Mouse (Mus musculus) MEL (cell line): Measurements from ENCODE around the gene Pigq. TPM values are rescaled to one million over a fixed set of nuclear protein-coding genes. Genes with fewer than 3 reads are reported as not detected.
A peak's percentile ranks its signal among the peaks of the same experiment; 100 is the strongest.

Experiments used
- DNase-seq: peaks from one replicate; pipeline ENCODE4 v3.0.0; 2011; ENCODE audit warnings: low read depth, low spot score
- H3K27ac ChIP-seq: 2 replicates; pipeline ENCODE4 v1.5.1; 2012; ENCODE audit warnings: low read depth, mild to moderate bottlenecking, control low read depth, low read length, moderate library complexity; ENCODE audit not compliant: control insufficient read depth
- H3K27me3 ChIP-seq, 2 experiments: fragments of 150-350 bp in 1 of 2; sonication (generic) in 1 of 2; 2 replicates each; pipeline ENCODE4 v1.6.1; 2012; ENCODE audit warnings: low read length in 2 of 2, mild to moderate bottlenecking in 2 of 2, improper control_type of control experiment in 1 of 2, moderate library complexity in 1 of 2; ENCODE audit not compliant: insufficient read depth in 2 of 2, control insufficient read depth in 1 of 2
- H3K36me3 ChIP-seq, 2 experiments: 2 replicates each; pipeline ENCODE4 v1.6.1; 2012 to 2014; ENCODE audit warnings: low read length in 2 of 2, improper control_type of control experiment in 1 of 2, inconsistent platforms in 1 of 2, mild to moderate bottlenecking in 1 of 2; ENCODE audit not compliant: insufficient read depth in 2 of 2, control insufficient read depth in 1 of 2
- H3K4me1 ChIP-seq, 2 experiments: fragments of 150-350 bp in 1 of 2; sonication (generic) in 1 of 2; 2 replicates each; pipeline ENCODE4 v1.6.1; 2012; ENCODE audit warnings: low read length in 2 of 2, improper control_type of control experiment in 1 of 2, mild to moderate bottlenecking in 1 of 2; ENCODE audit not compliant: insufficient read depth in 2 of 2, control insufficient read depth in 1 of 2
- H3K4me3 ChIP-seq, 2 experiments: fragments of 150-350 bp in 1 of 2; sonication (generic) in 1 of 2; 2 replicates each; pipeline ENCODE4 v1.5.1; 2012; ENCODE audit warnings: low read depth in 2 of 2, low read length in 2 of 2, mild to moderate bottlenecking in 2 of 2, moderate library complexity in 2 of 2, control low read depth in 1 of 2, improper control_type of control experiment in 1 of 2; ENCODE audit not compliant: control insufficient read depth in 1 of 2, insufficient read depth in 1 of 2
- H3K79me2 ChIP-seq: 2 replicates; pipeline ENCODE4 v1.6.1; 2012; ENCODE audit warnings: mild to moderate bottlenecking, low read length, moderate library complexity; ENCODE audit not compliant: control insufficient read depth, poor library complexity, insufficient read depth
- H3K9ac ChIP-seq: 2 replicates; pipeline ENCODE4 v1.6.1; 2012; ENCODE audit warnings: low read depth, mild to moderate bottlenecking, control low read depth, low read length, moderate library complexity; ENCODE audit not compliant: control insufficient read depth, poor library complexity, severe bottlenecking
- H3K9me3 ChIP-seq: fragments of 150-350 bp; sonication (generic); replicated peaks from 2 replicates; pipeline ENCODE4 v1.6.1; 2012; ENCODE audit warnings: mild to moderate bottlenecking, low read length, improper control_type of control experiment, moderate library complexity; ENCODE audit not compliant: insufficient read depth
- CTCF ChIP-seq, 3 experiments: IDR thresholded peaks in 2 of 3; conservative IDR thresholded peaks in 1 of 3; 2 replicates each; pipeline ENCODE4 v1.5.1; 2011 to 2012; ENCODE audit warnings: low read length in 3 of 3, low read depth in 2 of 3, mild to moderate bottlenecking in 2 of 3, improper control_type of control experiment in 1 of 3, inconsistent platforms in 1 of 3, mixed read lengths in 1 of 3, moderate library complexity in 1 of 3; ENCODE audit not compliant: control insufficient read depth in 1 of 3, insufficient read depth in 1 of 3, poor library complexity in 1 of 3, severe bottlenecking in 1 of 3
- EP300 ChIP-seq, 2 experiments: IDR thresholded peaks; 2 replicates each; pipeline ENCODE4 v1.6.1; 2011; ENCODE audit warnings: improper control_type of control experiment in 2 of 2, low read length in 2 of 2, low read depth in 1 of 2, mild to moderate bottlenecking in 1 of 2
- HCFC1 ChIP-seq: IDR thresholded peaks from 2 replicates; pipeline ENCODE4 v1.6.1; 2012; ENCODE audit warnings: low read depth, mild to moderate bottlenecking, inconsistent platforms, low read length, improper control_type of control experiment, moderate library complexity
- MAZ ChIP-seq: IDR thresholded peaks from 2 replicates; pipeline ENCODE4 v1.6.1; 2012; ENCODE audit warnings: low read depth, mild to moderate bottlenecking, inconsistent platforms, low read length, improper control_type of control experiment
- RCOR1 ChIP-seq: IDR thresholded peaks from 2 replicates; pipeline ENCODE4 v1.6.1; 2012; ENCODE audit warnings: low read depth, mild to moderate bottlenecking, inconsistent platforms, low read length, improper control_type of control experiment
- TBP ChIP-seq: IDR thresholded peaks from 2 replicates; pipeline ENCODE4 v1.8.0; 2011; ENCODE audit warnings: low read depth, low read length, improper control_type of control experiment
- ZNF384 ChIP-seq: IDR thresholded peaks from 2 replicates; pipeline ENCODE4 v1.6.1; 2012; ENCODE audit warnings: low read depth, mild to moderate bottlenecking, inconsistent platforms, low read length, improper control_type of control experiment
- polyA plus RNA-seq, 2 experiments: library from polyadenylated mRNA; stranded (reverse) in 1 of 2; unstranded in 1 of 2; fragments of >175 nt in 1 of 2; fragments of >200 nt in 1 of 2; gene quantifications; 2 replicates each; pipeline versions ENCODE4 v1.2.1 to v1.2.4; 2012; ENCODE audit warnings: low replicate concordance in 2 of 2, low read depth in 1 of 2; ENCODE audit not compliant: insufficient read length in 2 of 2, insufficient read depth in 1 of 2, missing spikeins in 1 of 2
- total RNA-seq: library from RNA; depleted of rRNA; stranded (reverse); fragments of 300-350 nt; gene quantifications from 2 replicates; pipeline ENCODE4 v1.2.3, GENCODE M21; 2012

Gene Pigq
- total and polyA plus RNA-seq, 3 experiments = 67.8 to 825 (median 193) TPM

DNA sequence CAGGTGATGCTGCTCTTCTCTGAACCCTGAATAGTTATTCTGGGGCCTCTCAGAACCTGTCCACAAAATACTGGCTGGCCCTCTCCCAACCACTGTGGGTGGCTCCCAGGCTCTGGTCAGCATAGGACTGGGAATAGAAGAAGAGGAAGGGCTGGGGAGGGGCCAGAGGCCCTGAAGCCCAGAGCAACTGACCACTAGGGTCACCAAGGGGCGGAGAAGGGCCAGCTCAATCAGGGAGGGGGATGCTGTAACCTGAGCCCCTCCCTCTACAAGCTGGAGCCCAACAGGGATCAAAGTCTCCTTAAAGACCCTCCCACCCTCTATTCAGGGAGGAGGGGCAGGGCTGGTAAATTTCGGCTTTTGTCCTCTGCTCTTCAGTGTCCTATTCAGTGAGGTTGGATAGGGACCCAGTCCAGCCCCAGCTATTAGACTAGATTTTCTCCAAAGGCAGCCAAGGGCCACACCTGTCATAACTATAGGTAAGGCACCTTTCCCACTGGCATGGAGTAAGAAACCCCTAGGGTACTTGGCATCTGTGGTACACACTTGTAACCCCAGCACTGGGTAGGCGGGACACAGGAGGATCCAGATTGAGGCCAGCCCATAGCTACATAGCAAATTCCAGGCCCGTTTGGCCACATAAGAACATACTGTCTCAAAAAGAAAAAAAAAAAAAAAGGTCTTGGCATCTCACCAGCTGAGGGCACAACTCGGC lies 64.4 kb downstream of the Pigq start, which contains the start of gene Wfikkn1:
Gene Wfikkn1 (minus strand): TSS at position 663 of the 715 bp plus-strand sequence.
- peaks cover 0 to 14% of the 10 kb centered on the region in 2 experiments; a peak in 2 of 4 replicates for H3K4me1 ChIP-seq
- H3K4me3 ChIP-seq = no peak within 1 kb of the TSS
- no peak within 1 kb of the TSS for H3K27ac ChIP-seq
- H3K9me3 ChIP-seq = no peaks in the 10 kb centered on the region
- peaks cover 0 to 7% of the 10 kb centered on the region in 2 experiments; a peak in 2 of 4 replicates for H3K36me3 ChIP-seq
- peaks cover 6% of the 10 kb centered on the region; the same call in 1 of the 2 replicates for H3K79me2 ChIP-seq
- DNase-seq = no peak
- H3K27me3 ChIP-seq = no peaks in the 10 kb centered on the region
- no peak for TF ChIP-seq HCFC1
- no peak for TF ChIP-seq RCOR1
- TF ChIP-seq ZNF384 = peak; percentile 44; the same call in 1 of the 2 replicates
- H3K9ac ChIP-seq = no peak within 1 kb of the TSS

DNA sequence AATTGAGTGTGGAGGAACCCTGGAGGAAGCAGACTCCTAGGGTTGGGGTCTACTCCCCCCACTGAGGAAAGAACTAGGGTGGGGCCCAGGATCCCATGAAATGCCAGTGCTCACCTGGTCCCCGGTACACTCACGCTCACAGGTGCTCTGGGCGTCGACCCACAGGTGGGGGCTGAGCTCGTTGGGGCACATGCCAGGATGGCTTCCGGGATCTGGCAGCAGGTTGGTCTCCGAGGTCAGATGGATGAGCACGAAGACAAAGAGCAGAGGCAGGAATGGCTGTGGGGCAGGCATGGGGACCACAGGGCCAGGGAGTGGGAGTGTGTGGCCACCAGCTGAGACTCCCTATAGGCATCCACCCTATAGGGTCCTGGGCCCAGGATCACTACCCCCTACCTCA lies 65.0 kb downstream of the Pigq start:
- no peak overlapping the region for H3K4me3 ChIP-seq
- H3K27me3 ChIP-seq = no peaks in the 10 kb centered on the region
- no peak for DNase-seq
- H3K9me3 ChIP-seq = no peaks in the 10 kb centered on the region
- H3K4me1 ChIP-seq = peaks cover 0 to 14% of the 10 kb centered on the region in 2 experiments; a peak in 2 of 4 replicates
- H3K79me2 ChIP-seq = peaks cover 6% of the 10 kb centered on the region; the same call in 1 of the 2 replicates
- no peak overlapping the region for H3K9ac ChIP-seq
- no peak for TF ChIP-seq MAZ
- no peak overlapping the region for H3K27ac ChIP-seq
- H3K36me3 ChIP-seq = peaks cover 0 to 7% of the 10 kb centered on the region in 2 experiments; a peak in 2 of 4 replicates

GRCm38 (mm10) chr17:25879261-25879660 lies 65.5 kb downstream of the Pigq start:
- H3K27me3 ChIP-seq = no peaks in the 10 kb centered on the region
- peak; percentile 44 for DNase-seq
- H3K9me3 ChIP-seq = no peaks in the 10 kb centered on the region
- no peak overlapping the region for H3K9ac ChIP-seq
- H3K36me3 ChIP-seq = peaks cover 0 to 7% of the 10 kb centered on the region in 2 experiments; a peak in 2 of 4 replicates
- H3K27ac ChIP-seq = no peak overlapping the region
- peak; percentile 59 to 67 (median 64) for TF ChIP-seq CTCF (IDR thresholded peaks at IDR 0.05 in 2 of 3, conservative IDR thresholded peaks at IDR 0.05 in 1 of 3; ENCODE audit: control insufficient read depth in 1 of 3, insufficient read depth in 1 of 3, low read depth in 2 of 3, low read length in 3 of 3, poor library complexity in 1 of 3, severe bottlenecking in 1 of 3)
- TF ChIP-seq TBP = no peak
- TF ChIP-seq EP300 (IDR thresholded peaks at IDR 0.05; ENCODE audit: low read depth in 1 of 2, low read length in 2 of 2) = no peak
- peaks cover 6% of the 10 kb centered on the region; the same call in 1 of the 2 replicates for H3K79me2 ChIP-seq
- H3K4me3 ChIP-seq = no peak overlapping the region
- H3K4me1 ChIP-seq = peaks cover 0 to 14% of the 10 kb centered on the region in 2 experiments; a peak in 2 of 4 replicates
